Mouse (Mus musculus) CH12.LX (cell line): Measurements from ENCODE around the gene Kif21b. TPM values are rescaled to one million over a fixed set of nuclear protein-coding genes. Genes with fewer than 3 reads are reported as not detected.

Experiments
- DNase-seq: peaks from one replicate; pipeline ENCODE4 v3.0.0-alpha.2; 2013; ENCODE audit errors: extremely low read depth
- H3K27ac ChIP-seq: 2 replicates; pipeline ENCODE4 v1.5.1; 2012; ENCODE audit warnings: low read depth, mild to moderate bottlenecking, control low read depth, moderate library complexity; ENCODE audit not compliant: insufficient read depth
- H3K27me3 ChIP-seq: replicated peaks from 2 replicates; pipeline ENCODE3; 2012; ENCODE audit warnings: inconsistent platforms
- H3K36me3 ChIP-seq, 2 experiments: replicated peaks in 1 of 2; 2 replicates each; pipeline versions ENCODE3 to v1.6.1; 2012; ENCODE audit warnings: inconsistent platforms in 1 of 2, low read length in 1 of 2, mild to moderate bottlenecking in 1 of 2, mixed read lengths in 1 of 2, moderate library complexity in 1 of 2; ENCODE audit not compliant: control insufficient read depth in 1 of 2, insufficient read depth in 1 of 2
- H3K4me1 ChIP-seq, 2 experiments: 2 replicates each; pipeline ENCODE4 v1.6.1; 2012; ENCODE audit warnings: inconsistent platforms in 1 of 2, moderate library complexity in 1 of 2; ENCODE audit not compliant: insufficient read depth in 2 of 2, control insufficient read depth in 1 of 2
- H3K4me2 ChIP-seq: 2 replicates; pipeline ENCODE4 v1.6.1; 2012; ENCODE audit warnings: low read depth, mild to moderate bottlenecking, control low read depth; ENCODE audit not compliant: poor library complexity, insufficient read depth, severe bottlenecking
- H3K4me3 ChIP-seq, 3 experiments: fragments of 150-350 bp in 1 of 3; sonication (generic) in 1 of 3; replicated peaks in 1 of 3; 2 replicates each; pipeline versions ENCODE3 to v1.5.1; 2011 to 2012; ENCODE audit warnings: low read depth in 2 of 3, low read length in 2 of 3, mild to moderate bottlenecking in 2 of 3, moderate library complexity in 2 of 3, control low read depth in 1 of 3, improper control_type of control experiment in 1 of 3, inconsistent platforms in 1 of 3, mixed read lengths in 1 of 3; ENCODE audit not compliant: poor library complexity in 1 of 3
- H3K79me2 ChIP-seq: replicated peaks from 2 replicates; pipeline ENCODE4 v1.6.1; 2012; ENCODE audit warnings: mild to moderate bottlenecking, moderate library complexity; ENCODE audit not compliant: control insufficient read depth, poor library complexity, insufficient read depth, severe bottlenecking; ENCODE audit errors: extremely low read depth
- H3K9ac ChIP-seq: 2 replicates; pipeline ENCODE4 v1.6.1; 2012; ENCODE audit warnings: low read depth, mild to moderate bottlenecking, control low read depth, moderate library complexity; ENCODE audit not compliant: insufficient read depth
- H3K9me3 ChIP-seq: replicated peaks from 2 replicates; pipeline ENCODE3; 2012; ENCODE audit warnings: low read length, inconsistent platforms, mixed read lengths
- BHLHE40 ChIP-seq: IDR thresholded peaks from 2 replicates; pipeline ENCODE4 v1.6.1; 2011; ENCODE audit warnings: mild to moderate bottlenecking, low read depth, low read length, improper control_type of control experiment
- CHD1 ChIP-seq: IDR thresholded peaks from 2 replicates; pipeline ENCODE4 v1.6.1; 2012; ENCODE audit warnings: low read depth, low read length, improper control_type of control experiment, inconsistent platforms
- CHD2 ChIP-seq: IDR thresholded peaks from 2 replicates; pipeline ENCODE4 v1.6.1; 2011; ENCODE audit warnings: low read length, improper control_type of control experiment
- CTCF ChIP-seq, 2 experiments: IDR thresholded peaks in 1 of 2; conservative IDR thresholded peaks in 1 of 2; 2 replicates each; pipeline ENCODE4 v1.5.1; 2011 to 2012; ENCODE audit warnings: low read depth in 2 of 2, low read length in 2 of 2, improper control_type of control experiment in 1 of 2, inconsistent platforms in 1 of 2, mild to moderate bottlenecking in 1 of 2, moderate library complexity in 1 of 2
- E2F4 ChIP-seq: IDR thresholded peaks from 2 replicates; pipeline ENCODE4 v1.6.1; 2011; ENCODE audit warnings: low read depth, low read length, improper control_type of control experiment; ENCODE audit not compliant: insufficient replicate concordance
- ELF1 ChIP-seq: IDR thresholded peaks from 2 replicates; pipeline ENCODE4 v1.6.1; 2014; ENCODE audit warnings: low read depth, mild to moderate bottlenecking, inconsistent platforms, low read length, improper control_type of control experiment
- EP300 ChIP-seq: IDR thresholded peaks from 2 replicates; pipeline ENCODE4 v1.6.1; 2011; ENCODE audit warnings: low read length, improper control_type of control experiment
- ETS1 ChIP-seq: conservative IDR thresholded peaks from 2 replicates; pipeline ENCODE4 v1.6.1; 2012; ENCODE audit warnings: low read depth, mild to moderate bottlenecking, inconsistent platforms, low read length, improper control_type of control experiment, moderate library complexity
- GABPA ChIP-seq: IDR thresholded peaks from 2 replicates; pipeline ENCODE4 v1.6.1; 2012; ENCODE audit warnings: low read depth, low read length, improper control_type of control experiment, inconsistent platforms; ENCODE audit not compliant: insufficient replicate concordance
- HCFC1 ChIP-seq: IDR thresholded peaks from 2 replicates; pipeline ENCODE4 v1.6.1; 2012; ENCODE audit warnings: low read depth, mild to moderate bottlenecking, inconsistent platforms, low read length, improper control_type of control experiment
- IRF4 ChIP-seq: IDR thresholded peaks from 2 replicates; pipeline ENCODE4 v1.6.1; 2014; ENCODE audit warnings: low read depth, mild to moderate bottlenecking, inconsistent platforms, low read length, improper control_type of control experiment
- JUN ChIP-seq: IDR thresholded peaks from 2 replicates; pipeline ENCODE4 v1.6.1; 2011; ENCODE audit warnings: low read depth, mild to moderate bottlenecking, low read length, improper control_type of control experiment, moderate library complexity; ENCODE audit not compliant: insufficient read depth
- JUND ChIP-seq: conservative IDR thresholded peaks from 2 replicates; pipeline ENCODE4 v1.6.1; 2011; ENCODE audit warnings: low read depth, low read length, improper control_type of control experiment
- KAT2A ChIP-seq: IDR thresholded peaks from 2 replicates; pipeline ENCODE4 v1.6.1; 2012; ENCODE audit warnings: low read length, improper control_type of control experiment, inconsistent platforms; ENCODE audit not compliant: insufficient replicate concordance
- MAFK ChIP-seq: IDR thresholded peaks from 2 replicates; pipeline ENCODE4 v1.6.1; 2011; ENCODE audit warnings: low read length, improper control_type of control experiment; ENCODE audit not compliant: insufficient replicate concordance
- MAX ChIP-seq: IDR thresholded peaks from 2 replicates; pipeline ENCODE4 v1.6.1; 2011; ENCODE audit warnings: low read length, improper control_type of control experiment
- MAZ ChIP-seq: IDR thresholded peaks from 2 replicates; pipeline ENCODE4 v1.6.1; 2012; ENCODE audit warnings: low read depth, mild to moderate bottlenecking, inconsistent platforms, low read length, improper control_type of control experiment, moderate library complexity
- MEF2A ChIP-seq: IDR thresholded peaks from 2 replicates; pipeline ENCODE4 v1.6.1; 2014; ENCODE audit warnings: low read depth, mild to moderate bottlenecking, inconsistent platforms, low read length, improper control_type of control experiment, borderline replicate concordance
- MXI1 ChIP-seq: IDR thresholded peaks from 2 replicates; pipeline ENCODE4 v1.6.1; 2011; ENCODE audit warnings: mild to moderate bottlenecking, low read depth, low read length, improper control_type of control experiment
- MYC ChIP-seq: IDR thresholded peaks from 2 replicates; pipeline ENCODE4 v1.6.1; 2011; ENCODE audit warnings: low read depth, mild to moderate bottlenecking, improper control_type of control experiment, low read length
- NELFE ChIP-seq: IDR thresholded peaks from 2 replicates; pipeline ENCODE4 v1.6.1; 2011; ENCODE audit warnings: low read depth, low read length, improper control_type of control experiment
- NRF1 ChIP-seq: IDR thresholded peaks from 2 replicates; pipeline ENCODE4 v1.6.1; 2014; ENCODE audit warnings: low read depth, mild to moderate bottlenecking, inconsistent platforms, low read length, improper control_type of control experiment, moderate library complexity
- PAX5 ChIP-seq: IDR thresholded peaks from 2 replicates; pipeline ENCODE4 v1.6.1; 2012; ENCODE audit warnings: low read length, inconsistent platforms, mixed read lengths
- POLR2A ChIP-seq: IDR thresholded peaks from 2 replicates; pipeline ENCODE4 v1.6.1; 2011; ENCODE audit warnings: low read depth, mild to moderate bottlenecking, improper control_type of control experiment, low read length
- POLR2AphosphoS2 ChIP-seq: IDR thresholded peaks from 2 replicates; pipeline ENCODE4 v1.6.1; 2011; ENCODE audit warnings: low read depth, low read length, improper control_type of control experiment
- RAD21 ChIP-seq: IDR thresholded peaks from 2 replicates; pipeline ENCODE4 v1.6.1; 2011; ENCODE audit warnings: low read depth, mild to moderate bottlenecking, low read length, improper control_type of control experiment, moderate library complexity
- RCOR1 ChIP-seq: conservative IDR thresholded peaks from 2 replicates; pipeline ENCODE4 v1.6.1; 2012; ENCODE audit warnings: low read depth, mild to moderate bottlenecking, inconsistent platforms, low read length, improper control_type of control experiment
- SIN3A ChIP-seq: IDR thresholded peaks from 2 replicates; pipeline ENCODE4 v1.6.1; 2012; ENCODE audit warnings: low read length, improper control_type of control experiment, inconsistent platforms
- SMC3 ChIP-seq: IDR thresholded peaks from 2 replicates; pipeline ENCODE4 v1.6.1; 2011; ENCODE audit warnings: low read depth, low read length, improper control_type of control experiment
- TBP ChIP-seq: conservative IDR thresholded peaks from 2 replicates; pipeline ENCODE4 v1.6.1; 2011; ENCODE audit warnings: low read depth, low read length, improper control_type of control experiment
- TCF12 ChIP-seq: IDR thresholded peaks from 2 replicates; pipeline ENCODE4 v1.6.1; 2014; ENCODE audit warnings: low read depth, mild to moderate bottlenecking, inconsistent platforms, low read length, improper control_type of control experiment
- UBTF ChIP-seq: IDR thresholded peaks from 2 replicates; pipeline ENCODE4 v1.6.1; 2012; ENCODE audit warnings: low read depth, mild to moderate bottlenecking, inconsistent platforms, low read length, improper control_type of control experiment, moderate library complexity
- USF1 ChIP-seq: IDR thresholded peaks from 2 replicates; pipeline ENCODE4 v1.6.1; 2014; ENCODE audit warnings: low read depth, mild to moderate bottlenecking, inconsistent platforms, low read length, improper control_type of control experiment
- USF2 ChIP-seq: conservative IDR thresholded peaks from 2 replicates; pipeline ENCODE4 v1.6.1; 2011; ENCODE audit warnings: low read depth, low read length, improper control_type of control experiment
- ZC3H11A ChIP-seq: IDR thresholded peaks from 2 replicates; pipeline ENCODE4 v1.6.1; 2012; ENCODE audit warnings: low read depth, mild to moderate bottlenecking, inconsistent platforms, low read length, improper control_type of control experiment
- ZKSCAN1 ChIP-seq: IDR thresholded peaks from 2 replicates; pipeline ENCODE4 v1.6.1; 2012; ENCODE audit warnings: low read depth, inconsistent platforms, low read length, improper control_type of control experiment, borderline replicate concordance
- ZMIZ1 ChIP-seq: IDR thresholded peaks from 2 replicates; pipeline ENCODE4 v1.6.1; 2012; ENCODE audit warnings: low read depth, mild to moderate bottlenecking, inconsistent platforms, low read length, improper control_type of control experiment
- ZNF384 ChIP-seq: IDR thresholded peaks from 2 replicates; pipeline ENCODE4 v1.6.1; 2012; ENCODE audit warnings: low read depth, low read length, improper control_type of control experiment, inconsistent platforms
- dilution Hi-C: fragments of 300-500 bp; cut with MboI; formaldehyde crosslinking; loops from 2 replicates; pipeline ENCODE4 v1.14.3; 2020; ENCODE audit warnings: low sequenced_read_pairs; ENCODE audit not compliant: extremely low pct_unique_long_range_greater_than_20kb, extremely low pct_ligation_motif_present
- in situ Hi-C: fragments of 300-500 bp; cut with MboI; formaldehyde crosslinking; loops from 3 replicates; pipeline ENCODE4 v1.14.3; 2019; ENCODE audit warnings: low sequenced_read_pairs, low pct_ligation_motif_present, low pct_unique_long_range_greater_than_20kb, mixed read lengths
- polyA plus RNA-seq: library from polyadenylated mRNA; unstranded; fragments of >175 nt; gene quantifications from 2 replicates; pipeline ENCODE4 v1.2.1, GENCODE M21; 2012; ENCODE audit warnings: low read depth; ENCODE audit not compliant: insufficient read length
- total RNA-seq, 2 experiments: library from RNA; depleted of rRNA; stranded (reverse); fragments of 300-350 nt in 1 of 2; fragments of >200 nt in 1 of 2; gene quantifications; 2 replicates each; pipeline ENCODE4 v1.2.3; 2012 to 2014

Gene Kif21b
- total and polyA plus RNA-seq, 3 experiments: 7.3 to 32.4 (median 26.2) TPM

DNA sequence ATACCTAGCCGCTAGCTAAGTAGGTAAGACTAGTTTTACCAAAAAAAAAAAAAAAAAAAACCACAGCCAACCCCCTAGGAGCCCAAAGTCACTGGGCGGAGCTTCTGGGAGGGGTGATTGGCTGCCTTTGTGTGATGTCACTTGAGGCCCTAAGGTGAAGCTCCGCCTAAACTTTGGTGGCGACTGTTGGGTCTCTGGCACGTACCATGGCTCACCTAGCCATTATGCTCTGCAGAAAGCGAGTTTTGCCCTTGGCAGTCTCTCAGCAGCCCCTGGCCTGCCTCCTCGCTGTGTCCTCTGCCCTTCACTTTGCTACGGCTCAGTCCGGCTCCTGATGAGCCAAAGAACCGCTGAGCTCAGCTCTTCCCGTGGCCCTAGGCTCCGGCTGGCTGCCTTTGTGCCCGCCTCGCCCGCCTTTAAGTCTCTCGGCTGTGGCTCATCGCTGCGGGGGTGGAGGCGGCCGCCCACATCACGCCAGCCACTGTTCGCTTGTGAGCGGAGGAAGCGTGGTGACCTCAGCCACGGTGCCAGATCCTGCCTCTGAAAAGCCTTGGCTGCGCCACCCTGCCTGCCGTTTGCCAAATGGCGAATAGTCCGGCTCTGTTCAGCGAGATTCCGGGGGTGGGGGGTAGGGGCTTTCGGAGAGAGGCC, 8.9 kb downstream of the Kif21b start:
- H3K27me3 ChIP-seq: no peaks in the 10 kb centered on the region
- TF ChIP-seq MAFK (peak; percentile 57; the same call in 1 of the 2 replicates), MAZ (no peak), JUN (no peak), EP300 (no peak), CHD2 (0 out of 2 replicates have a peak, but pooled peaks have one; percentile 9), MEF2A (no peak), TCF12 (peak; percentile 70; the same call in 1 of the 2 replicates), ETS1 (no peak), RCOR1 (no peak), KAT2A (no peak), IRF4 (no peak), POLR2A (peak; percentile 93), PAX5 (no peak), ZC3H11A (no peak), UBTF (no peak; the same call in 1 of the 2 replicates), GABPA (no peak), ZKSCAN1 (no peak), NELFE (peak; percentile 90), ELF1 (no peak), USF2 (no peak), CTCF (conservative IDR thresholded peaks at IDR 0.05 in 1 of 2, IDR thresholded peaks at IDR 0.05 in 1 of 2; ENCODE audit: low read depth in 2 of 2, low read length in 2 of 2) (no peak), RAD21 (no peak), SIN3A (0 out of 2 replicates have a peak, but pooled peaks have one; percentile 62), JUND (no peak), SMC3 (no peak), MXI1 (no peak; the same call in 1 of the 2 replicates), E2F4 (no peak), MYC (no peak), CHD1 (0 out of 2 replicates have a peak, but pooled peaks have one; percentile 37), USF1 (no peak), POLR2AphosphoS2 (0 out of 2 replicates have a peak, but pooled peaks have one; percentile 51), ZNF384 (peak; percentile 98), ZMIZ1 (peak; percentile 80; the same call in 1 of the 2 replicates), HCFC1 (peak; percentile 36; the same call in 1 of the 2 replicates), NRF1 (no peak), MAX (no peak), TBP (peak; percentile 89), BHLHE40 (no peak; the same call in 1 of the 2 replicates)
- no peaks in the 10 kb centered on the region for H3K9me3 ChIP-seq
- H3K27ac ChIP-seq: peak overlapping the region; percentile 73
- in situ Hi-C loops: loop anchor here (10.0 kb wide), 1 partner anchor 375 kb away; the partner anchor contains the start of gene Phlda3
- peak overlapping the region; percentile 59 to 64 (median 63) for H3K4me3 ChIP-seq
- H3K4me2 ChIP-seq: peak overlapping the region; percentile 96
- peak; percentile 95 for DNase-seq
- H3K4me1 ChIP-seq: peaks cover 50 to 84% of the 10 kb centered on the region in 2 experiments
- H3K36me3 ChIP-seq: peaks cover 9 to 26% of the 10 kb centered on the region in 2 experiments
- H3K79me2 ChIP-seq: peaks cover 29% of the 10 kb centered on the region
- peak overlapping the region; percentile 57 for H3K9ac ChIP-seq
- dilution Hi-C loops: no loop called here
